Mouse (Mus musculus) ES-E14 (cell line): ENCODE results near the gene Lrrc61. TPM values are rescaled to one million over a fixed set of nuclear protein-coding genes. Genes with fewer than 3 reads are reported as not detected.
"Not testable (repeated sequence)": the region's sequence is repeated elsewhere in the genome, so short reads cannot be mapped to it uniquely, and the experiment has no call there.

ENCODE experiments used
- DNase-seq: peaks from one replicate; pipeline ENCODE4 v3.0.0-alpha.2; 2013; ENCODE audit warnings: low read depth, low spot score
- H3K27ac ChIP-seq: 2 replicates; pipeline ENCODE4 v1.5.1; 2012; ENCODE audit warnings: low read depth, mild to moderate bottlenecking, low read length, moderate library complexity, mixed read lengths; ENCODE audit not compliant: poor library complexity, insufficient read depth, severe bottlenecking
- H3K36me3 ChIP-seq: 2 replicates; pipeline ENCODE4 v1.6.1; 2012; ENCODE audit warnings: mild to moderate bottlenecking, low read length, moderate library complexity, mixed read lengths; ENCODE audit not compliant: control insufficient read depth, poor library complexity, insufficient read depth, severe bottlenecking
- H3K4me1 ChIP-seq, 2 experiments: fragments of 150-350 bp in 1 of 2; sonication (generic) in 1 of 2; 2 replicates each; pipeline ENCODE4 v1.6.1; 2012; ENCODE audit warnings: low read length in 2 of 2, mild to moderate bottlenecking in 1 of 2, mixed read lengths in 1 of 2; ENCODE audit not compliant: control insufficient read depth in 2 of 2, insufficient read depth in 2 of 2, poor library complexity in 1 of 2
- H3K4me3 ChIP-seq, 2 experiments: fragments of 150-350 bp in 1 of 2; sonication (generic) in 1 of 2; 2 replicates each; pipeline ENCODE4 v1.5.1; 2012; ENCODE audit warnings: low read length in 2 of 2, low read depth in 1 of 2, mild to moderate bottlenecking in 1 of 2, mixed read lengths in 1 of 2; ENCODE audit not compliant: insufficient read depth in 1 of 2, poor library complexity in 1 of 2, severe bottlenecking in 1 of 2
- H3K9ac ChIP-seq: 2 replicates; pipeline ENCODE4 v1.6.1; 2012; ENCODE audit warnings: low read depth, mild to moderate bottlenecking, low read length, mixed read lengths; ENCODE audit not compliant: poor library complexity, insufficient read depth, severe bottlenecking
- H3K9me3 ChIP-seq: fragments of 150-350 bp; sonication (generic); 2 replicates; pipeline ENCODE4 v1.6.1; 2012; ENCODE audit warnings: low read depth, mild to moderate bottlenecking, low read length; ENCODE audit not compliant: control insufficient read depth, insufficient read depth
- CHD2 ChIP-seq: IDR thresholded peaks from 2 replicates; pipeline ENCODE4 v1.6.1; 2014; ENCODE audit warnings: mild to moderate bottlenecking, low read depth, low read length, inconsistent platforms
- HCFC1 ChIP-seq: IDR thresholded peaks from 2 replicates; pipeline ENCODE4 v1.6.1; 2012; ENCODE audit warnings: low read length, inconsistent platforms, borderline replicate concordance; ENCODE audit not compliant: insufficient read depth
- MAFK ChIP-seq: IDR thresholded peaks from 2 replicates; pipeline ENCODE4 v1.6.1; 2014; ENCODE audit warnings: mild to moderate bottlenecking, low read depth, low read length, inconsistent platforms; ENCODE audit not compliant: insufficient read depth
- ZC3H11A ChIP-seq: IDR thresholded peaks from 2 replicates; pipeline ENCODE4 v1.6.1; 2012; ENCODE audit warnings: low read depth, mild to moderate bottlenecking, inconsistent platforms, low read length, borderline replicate concordance
- ZNF384 ChIP-seq: IDR thresholded peaks from 2 replicates; pipeline ENCODE4 v1.6.1; 2012; ENCODE audit warnings: low read depth, low read length, inconsistent platforms
- in situ Hi-C, 2 experiments: fragments of 600-800 bp; cut with MboI; formaldehyde crosslinking; loops; one replicate each; pipeline ENCODE4 v1.15.1; 2025; ENCODE audit warnings: low sequenced_read_pairs in 2 of 2, inconsistent platforms in 1 of 2; ENCODE audit not compliant: unreplicated experiment in 2 of 2
- total RNA-seq: library from RNA; depleted of rRNA; stranded (reverse); fragments of 300-350 nt; gene quantifications from 2 replicates; pipeline ENCODE4 v1.2.3, GENCODE M21; 2012; rRNA removed

Gene Lrrc61
- total RNA-seq, result 2.0 and 5.1 TPM in 2 replicates

DNA sequence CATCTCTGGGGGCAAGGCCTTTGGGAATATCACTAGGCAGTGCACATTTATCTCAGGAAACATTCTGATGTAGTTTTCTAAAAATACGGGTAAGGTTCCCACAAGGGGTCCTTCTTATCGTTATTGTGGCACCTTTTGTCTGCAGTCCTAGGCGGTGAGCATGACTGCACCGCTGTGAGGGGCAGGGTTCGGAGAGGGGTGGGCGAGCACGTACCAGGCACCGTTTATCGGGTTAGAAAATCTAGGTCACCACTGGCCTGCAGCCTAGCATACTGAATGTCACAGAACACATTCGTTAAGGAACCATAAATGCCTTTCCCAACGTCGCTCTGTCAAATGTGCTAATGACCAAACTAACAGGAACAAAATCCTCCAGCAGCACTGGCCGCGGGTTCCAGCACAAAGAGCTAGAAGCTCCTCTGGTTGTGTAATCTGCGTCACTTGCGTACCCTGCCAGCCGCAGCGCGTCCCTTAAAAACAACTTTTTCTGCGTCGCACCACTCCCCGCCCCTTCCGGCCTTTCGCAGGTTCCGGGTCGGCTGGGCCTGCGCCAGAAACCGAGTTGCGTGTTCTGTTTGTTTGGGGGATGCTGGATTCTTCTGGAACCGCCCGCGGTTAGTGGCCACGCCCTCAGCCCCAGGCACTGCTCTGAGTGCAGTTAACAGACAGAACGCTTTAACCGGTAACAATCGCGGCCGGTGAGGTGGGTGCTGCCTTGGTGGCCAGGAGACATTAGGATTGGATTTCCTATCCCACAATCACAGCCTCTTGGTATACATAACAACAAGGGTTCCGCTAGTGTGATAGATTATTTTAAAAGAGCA lies at the start of gene Lrrc61:
Gene Lrrc61 (plus strand): TSS at position 517 of the 824 bp plus-strand sequence.
- in situ Hi-C loops, result no loop called here
- Histone ChIP-seq H3K36me3 (no peaks in the 10 kb centered on the region), H3K9me3 (no peaks in the 10 kb centered on the region), H3K27ac (peak within 1 kb of the TSS; percentile 44), H3K4me1 (peaks cover 0 to 6% of the 10 kb centered on the region in 2 experiments; a peak in 1 of 4 replicates), H3K4me3 (peak within 1 kb of the TSS; percentile 52 to 69), H3K9ac (peak within 1 kb of the TSS; percentile 66)
- TF ChIP-seq ZC3H11A (no peak), MAFK (no peak), CHD2 (no peak), ZNF384 (no peak), HCFC1 (no peak)
- DNase-seq, result peak; percentile 89

- peaks cover 12% of the 10 kb centered on the region; the same call in 1 of the 2 replicates for H3K36me3 ChIP-seq
- no peak overlapping the region for H3K9ac ChIP-seq
- TF ChIP-seq HCFC1 (no peak), ZNF384 (no peak), MAFK (no peak), CHD2 (no peak), ZC3H11A (no peak)
- no peak overlapping the region for H3K27ac ChIP-seq
- in situ Hi-C loops, result no loop called here
- no peaks in the 10 kb centered on the region for H3K9me3 ChIP-seq
- no peak overlapping the region for H3K4me3 ChIP-seq
- 0 out of 4 replicates have a peak, but pooled peaks cover 0 to 2% of the 10 kb centered on the region in 2 experiments for H3K4me1 ChIP-seq
- no peak for DNase-seq
Measured at GRCm38 (mm10) chr6:48508087-48508486, 46.5 kb upstream of the Lrrc61 start.

DNA sequence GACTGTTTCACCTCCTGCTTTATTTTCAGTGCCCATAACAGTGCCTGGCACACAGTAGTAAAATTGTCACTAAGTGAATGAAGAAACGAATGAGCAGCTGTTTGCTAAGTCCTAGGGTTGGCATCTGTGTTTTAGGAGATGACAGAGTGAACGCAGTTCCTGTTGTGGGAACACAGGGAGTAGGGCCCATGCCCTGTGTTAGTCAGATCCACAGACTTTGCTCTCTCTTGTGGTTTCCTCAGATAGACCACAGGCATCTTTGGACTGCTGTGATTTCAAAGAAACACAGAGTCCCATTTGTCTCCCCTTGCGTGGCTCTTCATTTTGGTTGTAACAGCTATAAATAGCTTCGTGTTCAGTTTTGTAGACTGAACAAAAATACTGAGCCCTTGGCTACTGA lies 44.2 kb upstream of the Lrrc61 start:
- Histone ChIP-seq H3K36me3 (peaks cover 14% of the 10 kb centered on the region), H3K4me1 (no peaks in the 10 kb centered on the region), H3K9ac (no peak overlapping the region), H3K27ac (no peak overlapping the region), H3K9me3 (no peaks in the 10 kb centered on the region), H3K4me3 (no peak overlapping the region)
- TF ChIP-seq HCFC1 (no peak), MAFK (no peak), ZNF384 (no peak), CHD2 (no peak), ZC3H11A (no peak)
- in situ Hi-C loops, result no loop called here
- DNase-seq, result no peak

DNA sequence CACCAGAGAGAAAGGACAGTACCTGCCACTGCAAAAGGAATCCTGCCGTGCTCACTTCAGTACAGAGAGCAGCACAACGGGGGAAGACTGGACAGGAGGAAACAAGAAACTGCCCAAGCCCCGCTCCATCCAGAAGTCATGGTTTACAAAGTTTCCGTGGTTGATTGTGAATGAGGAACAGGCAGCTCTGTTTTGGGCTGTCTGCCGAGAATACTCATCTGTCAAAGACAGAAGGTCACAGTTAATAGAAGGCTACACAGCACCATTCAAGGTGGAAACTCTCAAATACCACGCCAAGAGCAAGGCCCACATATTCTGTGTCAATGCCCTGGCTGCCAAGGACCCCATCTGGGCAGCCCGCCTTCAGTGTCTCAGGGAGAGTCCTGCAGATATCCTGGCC lies 42.7 kb upstream of the Lrrc61 start:
- TF ChIP-seq MAFK (no peak), ZC3H11A (no peak), ZNF384 (no peak), CHD2 (no peak), HCFC1 (no peak)
- Histone ChIP-seq H3K4me3 (no peak overlapping the region), H3K9ac (no peak overlapping the region), H3K27ac (no peak overlapping the region), H3K4me1 (no peaks in the 10 kb centered on the region), H3K36me3 (peaks cover 14% of the 10 kb centered on the region), H3K9me3 (no peaks in the 10 kb centered on the region)
- no peak for DNase-seq
- in situ Hi-C loops, result no loop called here

DNA sequence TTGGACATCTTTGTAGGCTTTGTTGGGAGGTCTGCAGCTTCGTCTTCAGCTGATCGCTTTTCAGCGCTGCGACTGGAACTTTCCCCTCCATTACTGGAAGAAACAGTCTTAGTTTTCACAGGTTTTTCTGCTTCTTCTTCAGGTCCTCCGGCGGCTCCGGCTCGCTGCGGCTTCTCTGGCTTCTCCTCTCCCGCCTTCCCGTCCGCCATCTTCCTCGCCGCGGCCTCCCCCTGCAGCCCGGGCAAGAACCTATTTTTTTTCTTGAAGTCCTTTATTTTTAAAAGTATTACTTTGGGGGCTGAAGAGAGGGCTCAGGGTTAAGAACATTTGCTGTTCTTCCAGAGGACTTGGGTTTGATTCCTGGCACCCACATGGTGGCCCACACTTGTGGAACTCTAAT lies 29.7 kb upstream of the Lrrc61 start:
- H3K27ac ChIP-seq, H3K9me3 ChIP-seq, H3K9ac ChIP-seq, in situ Hi-C loops, H3K36me3 ChIP-seq, DNase-seq, H3K4me1 ChIP-seq, H3K4me3 ChIP-seq: not testable (repeated sequence)
